Mouse (Mus musculus) natural killer cell, adult 2 months (primary cell): Measurements from ENCODE around the gene Gm11114.
A peak's percentile ranks its signal among the peaks of the same experiment; 100 is the strongest.

Experiments
- DNase-seq, 2 experiments: peaks; one replicate each; pipeline ENCODE4 v3.0.0; 2022; ENCODE audit warnings: low spot score in 2 of 2

Gm11114 gene

GRCm38 (mm10) chr9:85312473-85312872 lies at the start of gene Gm11114:
Gm11114 (plus strand) TSS chr9:85312773.
- DNase-seq = no peak

- no peak for DNase-seq
These were observed 45.7 kb upstream of the Gm11114 start for GRCm38 (mm10) chr9:85266847-85267246.

GRCm38 (mm10) chr9:85274114-85274513 lies 38.5 kb upstream of the Gm11114 start:
- no peak for DNase-seq

GRCm38 (mm10) chr9:85302849-85303248 lies 9.7 kb upstream of the Gm11114 start:
- no peak for DNase-seq

- no peak for DNase-seq
These were observed 9.2 kb upstream of the Gm11114 start for GRCm38 (mm10) chr9:85303378-85303777.

GRCm38 (mm10) chr9:85316122-85316521 lies 3.5 kb downstream of the Gm11114 start:
- no peak for DNase-seq

- no peak for DNase-seq
These were observed 7.8 kb downstream of the Gm11114 start for GRCm38 (mm10) chr9:85320167-85320951.

GRCm38 (mm10) chr9:85324158-85324875 lies 11.7 kb downstream of the Gm11114 start:
- no peak for DNase-seq

- no peak for DNase-seq
These were observed 12.8 kb downstream of the Gm11114 start for GRCm38 (mm10) chr9:85325201-85325868.

GRCm38 (mm10) chr9:85326292-85327241 lies 14.0 kb downstream of the Gm11114 start:
- peak; percentile 13 to 31 for DNase-seq

- DNase-seq = peak; percentile 80 to 83
These were observed 15.0 kb downstream of the Gm11114 start, which contains the start of gene Tent5a for GRCm38 (mm10) chr9:85327242-85328211. Tent5a (minus strand) TSS chr9:85327348.

GRCm38 (mm10) chr9:85328259-85328658 lies 15.7 kb downstream of the Gm11114 start:
- peak; percentile 82 to 86 for DNase-seq

- no peak for DNase-seq
These were observed 18.9 kb downstream of the Gm11114 start for GRCm38 (mm10) chr9:85331521-85331920.

GRCm38 (mm10) chr9:85336046-85336445 lies 23.5 kb downstream of the Gm11114 start:
- no peak for DNase-seq

GRCm38 (mm10) chr9:85340303-85340702 lies 27.7 kb downstream of the Gm11114 start:
- peak in 1 of 2 experiments; percentile 12 for DNase-seq

- no peak for DNase-seq
These were observed 30.6 kb downstream of the Gm11114 start for GRCm38 (mm10) chr9:85342892-85343785.

- no peak for DNase-seq
These were observed 35.4 kb downstream of the Gm11114 start for GRCm38 (mm10) chr9:85347823-85348523.

- no peak for DNase-seq
These were observed 43.0 kb downstream of the Gm11114 start for GRCm38 (mm10) chr9:85355559-85355958.
